18 mouse cellular contexts compared by ENCODE assay signal in genomic region chr10:66951935-66952334, GRCm38 (mm10).
"Had no signal": no experiment of that assay in that cellular context is flagged by ENCODE, and none has a peak within 500 bp of the region (broad histone marks: within the 10 kb centered on the region; RNA-seq: fewer than 3 reads in every experiment).

No protein-coding gene starts in this region.

- H3K9me3 ChIP-seq: midbrain, embryonic 10.5 days; midbrain, embryonic 12.5 days; neural tube, embryonic 13.5 days; neural tube, embryonic 15.5 days had no signal

- H3K36me3 ChIP-seq: midbrain, embryonic 10.5 days; midbrain, embryonic 12.5 days; neural tube, embryonic 13.5 days; neural tube, embryonic 15.5 days had no signal

- H3K27ac ChIP-seq: midbrain, embryonic 10.5 days; midbrain, embryonic 12.5 days; neural tube, embryonic 13.5 days; neural tube, embryonic 15.5 days had no signal

- ATAC-seq: midbrain, embryonic 16.5 days had no signal

- DNase-seq: lung, adult 18-20 months; lung, embryonic 14.5 days; lung, postnatal 10 days; lung, postnatal 4 days; midbrain, embryonic 14.5 days; retina, postnatal 1 day; right cerebral cortex, adult 18-20 months; right cerebral cortex, postnatal 25 days; right cerebral cortex, postnatal 4 days; spleen, adult 18-20 months; thymus, adult 18-20 months; thymus, postnatal 36 days had no signal

- H3K27me3 ChIP-seq: midbrain, embryonic 12.5 days; neural tube, embryonic 13.5 days; neural tube, embryonic 15.5 days had no signal

- H3K4me2 ChIP-seq: lung, embryonic 14.5 days; midbrain, embryonic 12.5 days; neural tube, embryonic 13.5 days; neural tube, embryonic 15.5 days had no signal

- H3K4me3 ChIP-seq: midbrain, embryonic 10.5 days; midbrain, embryonic 12.5 days; myocyte; neural tube, embryonic 13.5 days; neural tube, embryonic 15.5 days had no signal

- H3K9ac ChIP-seq: lung, embryonic 14.5 days; midbrain, embryonic 12.5 days; neural tube, embryonic 13.5 days; neural tube, embryonic 15.5 days had no signal

- H3K4me1 ChIP-seq: midbrain, embryonic 12.5 days; neural tube, embryonic 15.5 days had no signal
